Mouse (Mus musculus): ENCODE measurements around the gene Gm26661.

The Gm26661 gene

DNA sequence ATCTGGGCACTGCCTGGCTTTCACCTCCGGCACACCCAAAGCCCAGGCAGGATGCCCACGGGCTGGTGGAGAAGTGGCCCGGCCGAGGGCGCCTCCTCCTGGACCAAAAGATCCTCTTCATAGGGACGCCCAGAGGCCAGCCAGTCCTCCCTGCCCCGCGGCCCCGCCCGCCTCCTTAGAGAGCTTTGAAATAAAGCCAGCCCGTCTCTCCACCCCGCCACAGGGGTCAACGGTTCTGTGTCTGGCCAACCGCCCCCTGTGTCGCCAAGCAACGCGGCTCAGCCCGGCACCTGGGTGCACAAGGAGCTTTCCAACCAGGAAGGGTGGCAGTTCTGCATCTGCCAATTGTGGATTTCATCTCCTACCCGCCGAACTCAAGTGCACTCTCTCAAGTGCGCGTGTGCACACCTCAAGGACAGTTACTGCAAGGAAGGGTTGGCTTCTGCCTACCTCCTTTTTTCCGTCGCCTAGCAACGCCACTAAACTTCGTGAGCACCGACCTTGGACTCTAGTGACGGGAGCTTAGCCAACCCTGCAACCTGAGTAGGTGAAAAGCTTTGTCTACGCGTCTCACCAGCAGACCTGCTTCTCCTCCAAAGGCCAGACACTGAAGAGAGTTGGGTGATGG, at the start of gene Gm26661:
Gene Gm26661 (plus strand): TSS at position 56 of the 628 bp plus-strand sequence.
- peak; percentile 82 for DNase-seq

DNA sequence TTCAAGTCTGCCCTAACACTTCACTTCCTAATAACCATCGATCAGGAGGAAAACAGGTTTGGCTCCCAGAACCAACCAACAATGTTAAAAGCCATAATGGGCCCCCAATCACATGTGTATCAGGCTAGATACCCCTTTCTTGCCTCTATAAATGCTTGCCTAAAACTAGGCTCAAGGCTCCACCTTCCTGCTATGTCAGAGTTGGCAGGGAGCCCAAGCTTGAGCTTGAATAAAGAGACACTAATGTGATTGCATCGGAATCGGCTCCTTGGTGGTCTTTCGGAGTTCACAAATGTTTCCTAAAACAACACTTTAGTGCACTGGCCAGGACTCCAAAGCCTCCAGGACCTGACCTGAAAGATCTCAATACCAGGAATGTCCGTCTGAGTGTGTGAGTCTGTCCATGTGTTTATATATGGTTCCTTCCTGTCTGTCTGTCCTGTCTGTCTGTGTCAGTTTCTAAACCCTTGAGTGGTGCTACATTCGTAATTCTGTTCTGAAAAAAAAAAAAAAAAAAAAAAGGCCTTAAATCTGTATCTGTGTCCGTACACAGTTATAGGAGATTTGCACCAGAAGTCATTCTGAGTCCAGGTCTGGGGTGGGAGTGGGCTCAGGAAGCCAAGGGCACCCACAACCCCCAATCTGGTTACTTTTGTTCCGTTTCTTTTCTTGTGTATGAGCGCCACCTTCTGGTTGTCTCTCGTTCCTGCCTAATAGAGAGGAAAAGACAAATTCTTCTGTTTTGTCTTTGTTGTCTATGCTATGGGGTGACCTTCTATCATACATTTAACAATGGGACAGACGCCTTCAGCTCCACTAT, 42.2 kb upstream of the Gm26661 start:
- peak; percentile 59 for DNase-seq

GRCm38 (mm10) chr14:7749764-7750089, 41.7 kb upstream of the Gm26661 start:
- peak; percentile 11 for DNase-seq

- peak; percentile 82 for DNase-seq
Observed at GRCm38 (mm10) chr14:7765569-7766314, 25.6 kb upstream of the Gm26661 start.

DNA sequence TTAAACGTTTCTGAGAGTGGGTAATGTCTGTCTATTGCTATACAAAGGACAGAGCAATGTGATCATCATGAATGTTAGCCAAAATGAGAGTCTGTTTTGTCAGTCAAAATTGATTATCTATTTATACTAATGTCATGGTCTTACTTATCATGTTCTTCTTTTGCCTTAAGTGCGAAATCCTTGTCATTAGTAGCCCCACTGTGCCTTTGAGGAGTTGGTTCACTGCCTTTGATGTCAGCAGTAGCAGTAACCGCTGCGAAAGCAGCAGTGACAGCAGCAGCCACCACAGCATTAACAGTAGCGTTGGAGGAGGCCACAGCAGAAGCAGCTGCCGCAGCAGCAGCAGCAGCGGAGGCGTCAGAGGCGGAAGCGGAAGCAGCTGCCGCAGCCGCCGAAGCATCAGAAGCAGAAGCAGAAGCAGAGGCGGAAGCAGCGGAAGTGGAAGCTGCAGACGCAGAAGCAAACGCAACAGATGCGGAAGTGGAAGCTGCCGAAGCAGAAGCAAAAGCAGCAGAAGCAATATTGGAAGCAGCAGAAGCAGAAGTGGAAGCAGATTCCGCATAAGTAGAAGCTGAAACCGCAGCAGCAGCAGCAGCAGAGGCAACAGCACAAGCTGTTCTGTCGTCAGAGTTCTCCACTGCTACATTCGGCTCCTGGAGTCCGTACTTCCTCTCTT, 17.5 kb upstream of the Gm26661 start:
- DNase-seq = peak; percentile 69

DNA sequence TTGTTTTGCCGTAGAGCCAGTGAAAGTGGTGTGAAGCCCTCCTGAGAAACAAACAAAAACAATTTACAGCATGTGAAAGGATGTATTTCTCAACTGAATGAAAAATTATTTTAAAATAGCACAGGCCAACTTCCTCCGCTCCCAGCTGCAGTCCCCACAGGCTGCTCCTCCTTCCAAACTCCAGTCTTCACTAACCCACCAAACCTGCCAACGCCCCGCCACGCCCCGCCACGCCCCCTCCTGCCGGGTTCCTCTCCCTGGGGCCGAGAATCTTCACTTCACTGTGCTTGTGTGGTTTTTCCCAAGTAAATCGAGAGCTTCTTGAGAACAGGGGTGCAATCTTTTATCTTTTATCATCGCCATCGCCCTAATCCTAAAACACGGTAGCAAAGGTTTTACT, 5.3 kb upstream of the Gm26661 start:
- no peak for DNase-seq

DNA sequence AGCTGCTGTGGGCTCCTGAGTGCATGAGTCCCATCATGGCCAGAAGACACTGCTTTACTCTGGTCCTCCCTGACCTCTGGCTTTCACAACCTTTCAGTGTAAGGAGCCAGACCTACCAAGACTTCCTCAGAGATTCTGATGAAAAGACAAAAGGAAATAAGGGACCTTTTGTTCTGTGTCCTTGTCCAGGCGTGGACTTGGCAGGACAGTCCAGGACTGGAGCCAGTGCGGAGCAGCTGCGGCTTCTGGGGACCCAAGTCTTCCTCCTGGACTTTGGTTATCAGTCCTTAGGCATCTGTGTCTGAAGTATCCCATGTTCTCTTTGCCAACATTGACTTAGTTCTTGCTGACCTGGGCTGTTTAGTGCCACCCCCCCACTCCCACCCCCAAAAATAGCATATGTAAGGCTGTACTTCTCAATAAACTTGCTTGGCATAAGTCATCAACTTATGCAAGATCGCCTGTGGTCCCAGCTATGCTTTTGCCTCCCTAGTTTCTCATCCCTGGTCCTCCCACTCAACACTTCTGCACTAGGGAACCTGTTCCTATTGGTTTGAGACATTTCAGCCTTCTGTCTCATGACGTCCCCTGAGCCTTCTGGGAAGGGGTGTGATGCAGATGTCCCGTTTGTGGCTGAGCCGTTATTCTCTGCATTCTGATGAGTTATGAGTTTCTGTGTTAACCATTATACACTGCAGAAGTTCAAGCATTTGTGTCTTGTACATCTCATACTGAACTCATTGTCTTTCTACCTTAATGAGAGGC, 1.9 kb upstream of the Gm26661 start:
- DNase-seq = no peak

GRCm38 (mm10) chr14:7791061-7791531, 291 bp upstream of the Gm26661 start:
- DNase-seq = no peak

DNA sequence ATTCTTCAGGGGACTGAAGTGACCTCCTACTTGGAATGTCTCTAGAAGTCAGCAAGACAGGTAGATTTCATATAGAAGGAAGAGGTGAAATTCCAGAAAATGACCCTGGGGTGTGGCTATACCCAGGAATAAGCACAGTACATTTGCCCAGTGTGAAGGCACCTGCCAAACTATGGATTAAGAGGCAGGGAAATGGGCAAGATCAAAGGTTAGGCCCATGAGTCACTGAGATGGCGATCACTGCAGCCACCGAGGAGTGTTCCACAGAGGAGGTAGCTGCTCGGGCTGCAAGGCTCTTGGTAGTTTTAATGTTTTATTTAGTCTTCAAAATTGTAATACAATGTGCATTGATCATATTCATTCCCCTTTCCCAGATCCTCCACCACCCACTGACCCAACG, 4.6 kb downstream of the Gm26661 start:
- no peak for DNase-seq

GRCm38 (mm10) chr14:7800611-7801010, 9.2 kb downstream of the Gm26661 start:
- no peak for DNase-seq

DNA sequence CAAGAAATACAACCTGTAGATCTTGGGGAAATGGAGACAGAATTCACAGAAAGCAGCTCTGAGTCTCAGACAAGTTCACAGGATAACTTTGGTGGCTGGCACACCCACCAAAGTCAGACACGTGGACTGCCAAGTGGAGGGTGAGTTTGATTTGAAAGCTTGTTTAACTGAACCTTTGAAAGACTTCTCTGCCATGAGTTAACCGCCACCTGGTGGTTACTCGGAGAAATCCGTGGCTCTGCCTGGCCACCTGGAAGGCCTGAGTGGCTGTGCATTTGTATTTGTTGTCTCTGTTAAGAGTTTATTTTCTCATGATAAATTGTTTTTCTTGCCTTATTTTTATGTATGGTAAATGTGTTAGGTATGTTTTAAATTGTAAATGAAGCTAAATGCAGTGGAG, 10.4 kb downstream of the Gm26661 start:
- DNase-seq = peak; percentile 57

GRCm38 (mm10) chr14:7803874-7804557, 12.6 kb downstream of the Gm26661 start:
- no peak for DNase-seq

GRCm38 (mm10) chr14:7804558-7804905, 13.1 kb downstream of the Gm26661 start:
- DNase-seq = no peak

DNA sequence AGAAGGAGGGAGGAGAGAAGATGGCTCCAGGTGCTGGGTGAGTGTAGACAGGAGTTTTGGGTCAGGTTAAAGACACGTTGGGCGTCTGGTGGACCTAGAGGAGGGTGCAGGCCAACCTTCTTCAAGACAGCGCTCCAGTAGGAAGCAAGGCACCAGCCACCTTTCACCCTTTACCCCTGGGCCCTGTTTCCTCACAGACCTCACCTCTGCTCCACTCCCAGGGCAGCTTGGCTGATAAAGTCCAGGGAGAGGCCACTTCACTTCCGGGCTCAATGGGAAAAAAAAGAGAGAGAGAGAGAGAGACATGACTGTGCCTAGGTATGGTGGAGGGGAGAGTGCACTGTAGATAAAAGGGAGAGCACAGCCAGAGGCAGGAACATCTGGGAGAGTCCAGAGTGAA, 16.3 kb downstream of the Gm26661 start:
- DNase-seq = no peak

DNA sequence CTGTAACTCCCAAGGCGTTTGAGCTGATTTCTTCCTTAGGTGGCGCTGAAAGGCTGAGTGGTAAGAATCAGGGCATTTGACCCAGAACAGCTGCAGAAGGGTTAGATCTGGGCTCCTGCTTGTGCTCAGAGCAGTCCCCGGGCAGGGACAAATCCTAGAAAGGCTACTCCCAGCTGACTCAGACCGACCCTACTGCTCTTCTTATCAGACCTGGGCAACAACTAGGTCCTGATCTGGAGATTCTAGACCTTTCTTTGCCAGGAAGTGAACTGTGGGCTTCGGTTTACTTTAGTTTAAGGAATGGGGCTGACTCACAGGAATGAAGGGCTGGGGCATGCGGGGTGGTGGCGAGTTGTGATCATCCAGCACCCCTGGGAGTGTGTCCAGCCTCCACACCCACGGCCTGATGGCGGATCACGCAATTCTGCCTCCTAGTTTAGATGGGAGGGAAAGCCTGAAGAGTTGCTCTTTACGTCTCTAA, 17.2 kb downstream of the Gm26661 start:
- DNase-seq = no peak

- DNase-seq = no peak
Observed at GRCm38 (mm10) chr14:7809043-7809955, 17.9 kb downstream of the Gm26661 start.

DNA sequence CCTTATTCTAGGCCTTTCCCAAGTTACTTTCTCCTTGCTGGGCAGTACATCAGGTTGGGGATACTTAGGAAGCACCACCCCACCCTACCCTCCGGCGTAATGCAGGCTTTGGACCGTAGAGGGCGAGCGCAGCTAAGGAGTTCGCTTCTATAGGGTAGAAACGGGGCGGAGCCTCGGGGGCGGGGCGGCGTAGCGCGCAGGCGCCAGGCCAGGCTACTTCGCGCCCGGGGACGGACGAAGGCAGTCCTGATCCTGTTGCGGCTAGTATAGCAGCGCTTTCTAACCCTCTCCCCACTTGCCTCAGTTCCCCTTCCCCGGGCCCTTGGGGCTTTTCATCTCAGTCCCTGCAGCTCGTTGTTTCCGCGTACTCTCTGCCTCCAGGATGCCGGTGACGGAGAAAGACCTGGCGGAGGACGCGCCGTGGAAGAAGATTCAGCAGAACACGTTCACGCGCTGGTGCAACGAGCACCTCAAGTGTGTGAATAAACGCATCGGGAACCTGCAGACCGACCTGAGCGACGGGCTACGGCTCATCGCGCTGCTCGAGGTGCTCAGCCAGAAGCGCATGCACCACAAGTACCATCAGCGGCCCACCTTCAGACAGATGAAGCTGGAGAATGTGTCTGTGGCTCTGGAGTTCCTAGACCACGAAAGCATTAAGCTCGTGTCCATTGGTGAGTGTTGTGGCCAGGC, 26.5 kb downstream of the Gm26661 start, which contains the start of gene Flnb:
Gene Flnb (plus strand): TSS at position 188 of the 693 bp plus-strand sequence.
- DNase-seq = peak; percentile 97

DNA sequence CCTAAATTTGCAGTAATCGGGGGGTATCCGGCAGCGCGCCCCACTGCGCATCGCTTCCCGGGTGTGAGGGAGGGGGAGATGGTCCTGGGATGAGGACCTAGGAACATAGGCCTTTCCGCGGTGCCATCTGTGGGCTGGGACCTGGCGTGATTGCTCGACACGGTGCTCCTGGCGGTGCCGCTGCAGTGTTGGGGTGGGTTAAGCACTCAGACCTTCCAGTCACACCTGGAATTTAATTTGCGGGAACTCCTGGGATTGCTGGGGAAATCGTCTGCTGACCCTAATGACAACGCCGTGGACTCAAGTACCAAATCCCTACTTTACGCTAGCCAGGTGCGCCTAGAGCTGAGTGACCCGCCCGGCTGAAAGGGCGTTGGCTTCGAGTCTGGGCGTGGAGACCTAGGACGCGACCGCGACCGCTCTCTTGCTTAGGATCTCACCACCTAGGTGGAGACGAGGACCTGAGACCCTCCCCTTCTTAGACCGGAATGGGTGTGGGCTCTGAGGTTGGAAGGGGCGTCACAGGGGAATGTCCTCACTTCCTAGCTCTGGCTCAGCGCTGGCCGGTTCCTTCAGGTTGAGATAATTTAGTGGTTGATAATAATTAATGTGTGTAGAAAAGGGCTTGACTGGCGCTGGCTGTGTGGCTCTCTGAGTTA, 27.2 kb downstream of the Gm26661 start:
- DNase-seq = no peak

- DNase-seq = peak; percentile 38
Observed at GRCm38 (mm10) chr14:7819446-7819845, 28.1 kb downstream of the Gm26661 start.
